Comparison of ENCODE assay signal across 29 mouse cellular contexts in the genomic region with DNA sequence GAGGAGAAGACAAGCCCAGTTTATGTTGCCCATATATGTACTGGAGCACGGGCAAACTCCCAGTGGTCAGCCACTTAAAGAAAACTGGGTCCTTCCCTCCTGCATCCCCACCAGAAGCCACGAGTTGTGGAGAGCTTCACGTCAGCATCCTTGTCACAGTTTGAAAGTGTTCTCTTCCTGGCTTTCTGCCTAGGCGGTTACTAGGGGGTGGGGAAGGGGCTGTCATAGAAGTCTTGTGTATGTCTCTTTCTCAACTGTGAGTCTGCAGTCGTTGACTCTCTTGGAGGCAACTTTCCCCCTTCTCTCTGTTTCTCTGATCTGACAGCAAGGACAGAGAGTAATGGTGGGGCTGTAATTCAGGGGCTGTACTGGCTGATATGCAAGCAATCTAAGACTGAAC. TPM values are rescaled to one million over a fixed set of nuclear protein-coding genes. Genes with fewer than 3 reads are reported as not detected.
DNase-seq lines count a peak whose midpoint lies in the region; ATAC-seq and TF ChIP-seq lines count a peak whose summit lies in the region.
"Had no signal": no experiment of that assay in that cellular context is flagged by ENCODE, and none has a peak within 500 bp of the region (broad histone marks: within the 10 kb centered on the region; RNA-seq: fewer than 3 reads in every experiment).

No protein-coding gene starts in this region.

- H3K9me3 ChIP-seq in stomach, postnatal 0 days (ENCODE audit: control insufficient read depth, low read length), result no peaks in the 10 kb centered on the region
- H3K9me3 ChIP-seq: embryonic facial prominence, embryonic 12.5 days; heart, embryonic 15.5 days; hindbrain, embryonic 12.5 days; midbrain, embryonic 15.5 days; neural tube, embryonic 15.5 days had no signal

- H3K27ac ChIP-seq in liver, adult 2 months (replicated peaks; ENCODE audit: insufficient read depth, low read depth, low read length), result peak overlapping the region; percentile 40
- H3K27ac ChIP-seq in stomach, postnatal 0 days (replicated peaks), result peak overlapping the region; percentile 81; the same call in 1 of the 2 replicates
- H3K27ac ChIP-seq: embryonic facial prominence, embryonic 12.5 days; heart, embryonic 15.5 days; hindbrain, embryonic 12.5 days; liver, embryonic 14.5 days; macrophage; midbrain, embryonic 15.5 days; neural tube, embryonic 15.5 days had no signal

- no peak for TF ChIP-seq EP300 in stomach, postnatal 0 days (optimal IDR thresholded peaks at IDR 0.05)

- DNase-seq in kidney, adult 18-20 months, result peak; percentile 7
- DNase-seq in kidney, adult 11 months, result no peak
- DNase-seq in liver, adult 2 months (ENCODE audit: extremely low read depth, low read depth, low spot score), result no peak
- no peak for DNase-seq in liver
- peak; percentile 44 for DNase-seq in lung, postnatal 10 days
- DNase-seq in lung, adult 18-20 months, result no peak
- no peak for DNase-seq in stomach, postnatal 0 days (ENCODE audit: low spot score)
- DNase-seq: adrenal gland, postnatal 14 days; cerebellum, adult 11-12 months; cerebellum, adult 9-11 months; embryo, embryonic 11 days; gastrocnemius, postnatal 25 days; layer of hippocampus, postnatal 36 days; left cerebral cortex, postnatal 4 days; retina, postnatal 1 day; right cerebral cortex, postnatal 14 days; thymus, adult 2 months; thymus, postnatal 36 days had no signal

- no peaks in the 10 kb centered on the region for H3K27me3 ChIP-seq in liver, adult 2 months (ENCODE audit: control insufficient read depth, insufficient read depth, low read length)
- no peaks in the 10 kb centered on the region for H3K27me3 ChIP-seq in stomach, postnatal 0 days (ENCODE audit: control insufficient read depth, insufficient read depth, low read length)

- H3K4me2 ChIP-seq in stomach, postnatal 0 days (replicated peaks; ENCODE audit: low read depth), result no peak overlapping the region
- H3K4me2 ChIP-seq: embryonic facial prominence, embryonic 12.5 days; heart, embryonic 15.5 days; hindbrain, embryonic 12.5 days; midbrain, embryonic 15.5 days; neural tube, embryonic 15.5 days had no signal

- H3K36me3 ChIP-seq in liver, adult 2 months (ENCODE audit: control insufficient read depth, insufficient read depth, low read length), result 0 out of 2 replicates have a peak, but pooled peaks cover 2% of the 10 kb centered on the region
- no peaks in the 10 kb centered on the region for H3K36me3 ChIP-seq in stomach, postnatal 0 days (ENCODE audit: control insufficient read depth, insufficient read depth, low read length)
- H3K36me3 ChIP-seq: embryonic facial prominence, embryonic 12.5 days; heart, embryonic 15.5 days; hindbrain, embryonic 12.5 days; midbrain, embryonic 15.5 days; neural tube, embryonic 15.5 days had no signal

- H3K9ac ChIP-seq in liver, adult 2 months (ENCODE audit: low read depth, low read length), result no peak overlapping the region
- no peak overlapping the region for H3K9ac ChIP-seq in stomach, postnatal 0 days (ENCODE audit: low read length)
- H3K9ac ChIP-seq: embryonic facial prominence, embryonic 12.5 days; heart, embryonic 15.5 days; hindbrain, embryonic 12.5 days; liver, embryonic 14.5 days; midbrain, embryonic 15.5 days; neural tube, embryonic 15.5 days had no signal

- H3K4me1 ChIP-seq in liver, adult 2 months (ENCODE audit: control insufficient read depth, insufficient read depth, low read length), result peaks cover 5% of the 10 kb centered on the region; the same call in 1 of the 2 replicates
- peaks cover 15% of the 10 kb centered on the region; the same call in 1 of the 2 replicates for H3K4me1 ChIP-seq in stomach, postnatal 0 days (replicated peaks; ENCODE audit: control insufficient read depth, insufficient read depth)
- H3K4me1 ChIP-seq: hindbrain, embryonic 12.5 days; midbrain, embryonic 15.5 days had no signal

- TF ChIP-seq CTCF in liver, adult 2 months (IDR thresholded peaks at IDR 0.05; ENCODE audit: low read depth, low read length), result no peak
- no peak for TF ChIP-seq CTCF in stomach, postnatal 0 days (IDR thresholded peaks at IDR 0.05; ENCODE audit: low read depth)

- 59% methylated on average over 5 of the region's 5 CpGs for WGBS in liver, adult 2 months
- 37% methylated on average over 5 of the region's 5 CpGs for WGBS in stomach, postnatal 0 days

- no peak for TF ChIP-seq POLR2A in liver, adult 2 months (IDR thresholded peaks at IDR 0.05; ENCODE audit: extremely low read depth, insufficient read depth, low read length)

- ATAC-seq in stomach, postnatal 0 days (ENCODE audit: low FRiP score, low TSS enrichment), result no peak
- ATAC-seq: CD4-positive, CD25-positive, alpha-beta regulatory T cell, adult 4 months; forebrain, embryonic 14.5 days; intestine, postnatal 0 days; midbrain, embryonic 15.5 days had no signal

- no peaks in the 10 kb centered on the region; the same call in 1 of the 2 replicates for H3K79me2 ChIP-seq in liver, adult 2 months (ENCODE audit: control insufficient read depth, insufficient read depth, low read length)

- H3K4me3 ChIP-seq in liver, adult 2 months (ENCODE audit: insufficient read depth, low read depth, low read length), result no peak overlapping the region
- H3K4me3 ChIP-seq in stomach, postnatal 0 days (ENCODE audit: low read depth, low read length), result no peak overlapping the region
- H3K4me3 ChIP-seq: embryonic facial prominence, embryonic 12.5 days; heart, embryonic 15.5 days; hindbrain, embryonic 12.5 days; midbrain, embryonic 15.5 days; neural tube, embryonic 15.5 days had no signal

RNA-seq across cellular contexts. Expression of a gene that starts 5.7 kb away (rescaled TPM):
- total RNA-seq in liver, adult 2 months (2014; rRNA removed), result 69.7 and 96.6 TPM in 2 replicates
- polyA plus RNA-seq in liver, adult 2 months (2012; rRNA removed), result 336 and 387 TPM in 2 replicates
- 421 and 437 TPM in 2 replicates for polyA plus RNA-seq in stomach, postnatal 0 days (2015; fragmentation: Nextera tagmentation; extraction: Ambion mirVana)
- total RNA-seq: megakaryocyte-erythroid progenitor cell, adult 5-6 weeks had no signal

Comparison
In these comparisons a context has a peak if more than half of its experiments do, and no peak if none do; other contexts are left out.
1. DNase-seq: peak in kidney, adult 18-20 months (single experiment) and lung, postnatal 10 days (single experiment); none in kidney, adult 11 months (single experiment), liver, adult 2 months (single experiment), liver (single experiment), lung, adult 18-20 months (0 of 2) and stomach, postnatal 0 days (single experiment).